Mouse (Mus musculus): ENCODE data around the gene Rundc3a. TPM values are rescaled to one million over a fixed set of nuclear protein-coding genes. Genes with fewer than 3 reads are reported as not detected.

The Rundc3a gene
- polyA plus RNA-seq, 1 experiment from 2014 or later, result 153 TPM

GRCm38 (mm10) chr11:102370285-102370684 is 22.9 kb upstream of the Rundc3a start:
- Histone ChIP-seq H3K4me1 (replicated peaks) (peaks cover 4% of the 10 kb centered on the region), H3K4me2 (replicated peaks) (no peak overlapping the region), H3K9me3 (no peaks in the 10 kb centered on the region), H3K9ac (replicated peaks) (no peak overlapping the region), H3K36me3 (no peaks in the 10 kb centered on the region), H3K27me3 (peaks cover 12% of the 10 kb centered on the region), H3K27ac (no peak overlapping the region), H3K4me3 (replicated peaks) (no peak overlapping the region)
- ATAC-seq, result no peak
- WGBS, result 55% methylated on average over 7 of the region's 7 CpGs

- ATAC-seq, result no peak
- no peak overlapping the region for H3K9ac ChIP-seq (replicated peaks)
- 87% methylated on average over 12 of the region's 12 CpGs for WGBS
Observed at GRCm38 (mm10) chr11:102371926-102372685, 21.1 kb upstream of the Rundc3a start.

DNA sequence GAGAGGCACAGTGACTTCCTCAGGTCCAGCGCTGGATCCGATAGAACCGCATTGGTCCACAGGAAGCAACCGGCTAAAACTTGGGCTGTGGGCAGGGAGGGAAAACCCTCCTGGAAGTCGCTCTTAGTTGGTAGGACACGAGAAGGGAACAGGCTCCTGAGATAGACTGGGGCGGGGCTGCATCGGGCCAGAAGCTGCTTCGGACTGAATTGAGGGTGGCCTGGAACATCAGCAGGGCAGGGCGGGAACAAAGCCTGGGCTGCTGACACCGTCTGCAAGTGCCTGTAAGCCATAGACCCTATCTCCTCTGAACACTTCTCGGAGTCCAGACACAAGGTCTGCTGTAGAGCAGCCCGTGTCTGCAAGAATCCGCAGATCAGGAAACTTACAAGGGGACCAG is 20.3 kb upstream of the Rundc3a start:
- Histone ChIP-seq H3K27me3 (peaks cover 10% of the 10 kb centered on the region), H3K4me2 (replicated peaks) (no peak overlapping the region), H3K27ac (no peak overlapping the region), H3K36me3 (no peaks in the 10 kb centered on the region), H3K9me3 (no peaks in the 10 kb centered on the region), H3K4me1 (replicated peaks) (peaks cover 18% of the 10 kb centered on the region), H3K4me3 (replicated peaks) (no peak overlapping the region), H3K9ac (replicated peaks) (no peak overlapping the region)
- 35% methylated on average over 14 of the region's 14 CpGs for WGBS
- ATAC-seq, result no peak

More at GRCm38 (mm10) chr11:102371926-102372685, 21.1 kb upstream of the Rundc3a start:
- Histone ChIP-seq H3K9me3 (no peaks in the 10 kb centered on the region), H3K27me3 (peaks cover 12% of the 10 kb centered on the region), H3K4me1 (replicated peaks) (peaks cover 18% of the 10 kb centered on the region), H3K4me2 (replicated peaks) (no peak overlapping the region), H3K27ac (no peak overlapping the region), H3K4me3 (replicated peaks) (no peak overlapping the region), H3K36me3 (no peaks in the 10 kb centered on the region)

DNA sequence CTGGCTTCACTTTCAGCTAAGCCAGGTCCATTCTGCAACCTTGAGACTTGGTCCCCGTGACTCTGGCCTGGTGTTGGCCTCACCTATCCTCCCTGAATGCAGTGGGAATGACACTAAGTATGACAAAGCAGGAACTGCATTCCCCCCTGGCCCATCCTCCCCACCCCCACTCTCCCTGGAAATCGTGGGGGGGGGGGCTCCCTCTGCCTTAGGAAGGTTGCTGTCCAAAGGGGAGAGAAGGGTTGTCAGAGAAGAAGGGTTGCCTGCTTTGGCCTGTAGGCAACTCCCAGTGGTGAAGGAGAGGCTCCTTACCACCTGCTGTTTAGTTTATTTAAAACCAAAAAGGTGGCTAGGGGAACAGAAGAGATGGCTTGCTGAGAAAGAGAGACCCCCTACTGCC is 19.6 kb upstream of the Rundc3a start:
- 23% methylated on average over 2 of the region's 2 CpGs for WGBS
- ATAC-seq, result no peak
- Histone ChIP-seq H3K9me3 (no peaks in the 10 kb centered on the region), H3K4me3 (replicated peaks) (no peak overlapping the region), H3K27me3 (peaks cover 8% of the 10 kb centered on the region), H3K4me2 (replicated peaks) (no peak overlapping the region), H3K36me3 (no peaks in the 10 kb centered on the region), H3K27ac (no peak overlapping the region), H3K4me1 (replicated peaks) (peaks cover 18% of the 10 kb centered on the region), H3K9ac (replicated peaks) (no peak overlapping the region)

- Histone ChIP-seq H3K36me3 (no peaks in the 10 kb centered on the region), H3K4me3 (replicated peaks) (no peak overlapping the region), H3K27ac (no peak overlapping the region), H3K9ac (replicated peaks) (no peak overlapping the region), H3K27me3 (peaks cover 8% of the 10 kb centered on the region), H3K9me3 (no peaks in the 10 kb centered on the region), H3K4me2 (replicated peaks) (no peak overlapping the region), H3K4me1 (replicated peaks) (peaks cover 18% of the 10 kb centered on the region)
- 73% methylated on average over 7 of the region's 7 CpGs for WGBS
- ATAC-seq, result no peak
Observed at GRCm38 (mm10) chr11:102374108-102374725, 19.0 kb upstream of the Rundc3a start.

- 5% methylated on average over 23 of the region's 23 CpGs for WGBS
- H3K27ac ChIP-seq, result no peak overlapping the region
- peak overlapping the region; percentile 37 for H3K4me2 ChIP-seq (replicated peaks)
- H3K9me3 ChIP-seq, result no peaks in the 10 kb centered on the region
- peaks cover 18% of the 10 kb centered on the region for H3K4me1 ChIP-seq (replicated peaks)
- H3K27me3 ChIP-seq, result peaks cover 8% of the 10 kb centered on the region
- ATAC-seq, result peak; percentile 43; the same call in 1 of the 2 replicates
- H3K36me3 ChIP-seq, result no peaks in the 10 kb centered on the region
- H3K4me3 ChIP-seq (replicated peaks), result peak overlapping the region; percentile 4
- peak overlapping the region; percentile 40; the same call in 1 of the 2 replicates for H3K9ac ChIP-seq (replicated peaks)
Observed at GRCm38 (mm10) chr11:102375196-102376173, 17.7 kb upstream of the Rundc3a start.

DNA sequence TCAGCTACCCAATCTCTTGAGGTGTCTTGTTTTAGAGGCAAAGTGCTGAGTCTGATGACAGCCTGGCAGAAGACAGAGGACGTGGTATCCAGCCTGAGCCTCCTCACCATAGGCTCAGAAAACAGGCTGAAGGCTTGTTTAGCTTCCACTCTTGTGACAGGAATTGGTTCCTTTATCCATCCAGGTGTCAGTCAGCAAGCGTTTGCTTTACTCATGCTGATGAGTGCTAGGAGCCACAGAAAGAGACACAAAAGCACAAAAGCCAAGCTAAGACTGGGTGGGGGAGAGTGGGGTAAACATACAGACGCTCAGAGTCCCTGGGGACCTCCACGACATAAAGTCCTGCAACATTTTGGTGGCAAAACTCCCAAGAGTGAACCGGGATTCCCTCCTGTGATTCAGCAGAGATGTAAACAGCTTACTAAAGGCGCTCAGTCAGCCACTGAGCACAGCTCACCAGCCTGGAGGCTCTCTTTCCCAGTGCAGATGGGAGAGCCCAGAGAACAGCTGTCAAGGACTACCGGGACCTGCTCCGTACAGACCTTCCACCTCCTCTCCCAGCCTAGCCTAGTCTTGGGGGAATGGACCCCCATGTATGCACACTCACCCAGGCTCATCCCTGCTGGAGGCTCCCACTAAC is 16.9 kb upstream of the Rundc3a start:
- no peak for ATAC-seq
- Histone ChIP-seq H3K27ac (0 out of 2 replicates have a peak overlapping the region, but pooled peaks have one; percentile 7), H3K4me2 (replicated peaks) (peak overlapping the region; percentile 37), H3K9ac (replicated peaks) (0 out of 2 replicates have a peak overlapping the region, but pooled peaks have one; percentile 5), H3K27me3 (peaks cover 8% of the 10 kb centered on the region), H3K4me3 (replicated peaks) (peak overlapping the region; percentile 4; the same call in 1 of the 2 replicates), H3K36me3 (no peaks in the 10 kb centered on the region), H3K4me1 (replicated peaks) (peaks cover 18% of the 10 kb centered on the region), H3K9me3 (no peaks in the 10 kb centered on the region)
- 5% methylated on average over 8 of the region's 8 CpGs for WGBS

DNA sequence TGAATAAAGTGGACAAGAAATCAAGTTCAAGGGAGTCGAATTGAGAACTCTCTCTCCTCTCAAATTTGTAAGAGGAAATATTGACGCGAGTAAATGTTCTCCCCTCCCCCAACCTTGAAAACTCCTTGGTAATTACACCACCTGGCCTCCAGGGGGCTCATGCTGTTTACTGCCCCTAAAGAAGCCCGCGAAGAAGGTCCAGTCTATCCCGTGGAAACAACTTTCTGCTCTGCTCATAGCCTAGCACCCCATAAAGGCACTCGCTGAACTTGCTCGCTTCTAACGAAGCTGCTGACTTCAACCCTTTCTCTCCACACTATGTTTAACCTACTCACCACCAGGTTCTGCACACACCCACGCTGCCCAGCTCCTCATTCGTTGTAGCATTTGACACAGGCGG is 16.0 kb upstream of the Rundc3a start:
- no peak overlapping the region for H3K27ac ChIP-seq

DNA sequence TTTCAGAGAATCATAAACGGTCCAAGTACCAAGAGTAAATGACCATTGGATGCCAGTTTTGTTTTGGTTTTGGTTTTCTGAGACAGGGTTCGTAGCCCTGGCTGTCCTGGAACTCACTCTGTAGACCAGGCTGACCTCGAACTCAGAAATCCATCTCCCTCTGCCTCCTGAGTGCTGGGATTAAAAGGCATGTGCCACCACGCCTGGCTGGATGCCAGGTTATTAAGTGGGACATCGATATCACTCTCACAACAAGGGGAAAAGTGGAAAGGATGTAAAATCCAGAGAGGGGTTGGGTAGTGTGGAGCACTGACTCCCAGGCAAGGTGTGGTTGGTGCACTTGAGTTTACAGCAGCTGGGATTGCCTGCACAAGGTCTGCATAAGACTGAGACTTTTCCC is 13.1 kb upstream of the Rundc3a start:
- Histone ChIP-seq H3K4me1 (replicated peaks) (peaks cover 16% of the 10 kb centered on the region), H3K9ac (replicated peaks) (no peak overlapping the region), H3K27me3 (peaks cover 2% of the 10 kb centered on the region; the same call in 1 of the 2 replicates), H3K4me3 (replicated peaks) (no peak overlapping the region), H3K4me2 (replicated peaks) (no peak overlapping the region), H3K9me3 (no peaks in the 10 kb centered on the region), H3K27ac (no peak overlapping the region), H3K36me3 (no peaks in the 10 kb centered on the region)
- 82% methylated on average over 5 of the region's 5 CpGs for WGBS
- no peak for ATAC-seq

More for the DNA sequence above, 16.0 kb upstream of the Rundc3a start:
- Histone ChIP-seq H3K4me2 (replicated peaks) (no peak overlapping the region), H3K9me3 (no peaks in the 10 kb centered on the region), H3K4me1 (replicated peaks) (peaks cover 18% of the 10 kb centered on the region), H3K36me3 (no peaks in the 10 kb centered on the region), H3K9ac (replicated peaks) (no peak overlapping the region), H3K4me3 (replicated peaks) (no peak overlapping the region), H3K27me3 (peaks cover 8% of the 10 kb centered on the region)
- ATAC-seq, result no peak
- 69% methylated on average over 12 of the region's 12 CpGs for WGBS

DNA sequence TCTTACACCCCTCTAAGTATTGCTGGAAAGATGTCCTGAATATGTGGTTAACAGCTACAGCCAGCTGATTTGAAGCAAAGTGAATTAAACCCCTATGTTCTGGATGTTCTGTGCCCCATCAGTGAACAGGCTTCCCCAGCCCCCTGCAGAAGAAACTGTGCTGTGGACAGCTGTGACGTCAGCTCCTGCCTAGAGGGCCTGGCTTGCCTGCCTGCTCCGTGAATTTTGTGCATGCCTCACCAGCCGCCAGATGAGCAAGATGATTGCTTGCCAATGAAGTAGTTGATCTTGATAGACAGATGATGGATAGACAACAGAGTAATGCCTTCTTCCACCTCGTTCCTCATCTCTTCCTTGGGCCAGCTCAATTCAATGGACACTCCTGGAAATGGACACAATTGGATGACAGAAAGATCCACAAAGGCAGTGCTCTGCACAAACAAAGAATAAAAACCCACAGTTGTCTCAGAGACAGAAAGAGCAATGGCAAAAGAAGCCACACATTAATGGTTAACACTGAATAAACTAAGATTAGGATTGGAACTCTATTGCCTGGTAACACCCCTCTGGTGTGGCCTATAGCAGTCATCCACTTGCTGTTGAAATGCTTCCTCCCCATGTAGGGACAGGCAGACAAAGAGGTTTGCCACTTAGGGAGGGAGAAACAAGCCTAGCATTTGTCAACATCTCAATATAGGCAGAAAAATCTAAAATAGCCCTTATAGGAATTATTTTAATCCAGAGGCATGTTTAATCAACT is 11.7 kb upstream of the Rundc3a start:
- Histone ChIP-seq H3K36me3 (no peaks in the 10 kb centered on the region), H3K9me3 (no peaks in the 10 kb centered on the region), H3K4me1 (replicated peaks) (peaks cover 2% of the 10 kb centered on the region), H3K27me3 (no peaks in the 10 kb centered on the region), H3K4me3 (replicated peaks) (no peak overlapping the region), H3K9ac (replicated peaks) (no peak overlapping the region), H3K4me2 (replicated peaks) (no peak overlapping the region), H3K27ac (no peak overlapping the region)
- WGBS, result 51% methylated on average over 4 of the region's 4 CpGs
- no peak for ATAC-seq

DNA sequence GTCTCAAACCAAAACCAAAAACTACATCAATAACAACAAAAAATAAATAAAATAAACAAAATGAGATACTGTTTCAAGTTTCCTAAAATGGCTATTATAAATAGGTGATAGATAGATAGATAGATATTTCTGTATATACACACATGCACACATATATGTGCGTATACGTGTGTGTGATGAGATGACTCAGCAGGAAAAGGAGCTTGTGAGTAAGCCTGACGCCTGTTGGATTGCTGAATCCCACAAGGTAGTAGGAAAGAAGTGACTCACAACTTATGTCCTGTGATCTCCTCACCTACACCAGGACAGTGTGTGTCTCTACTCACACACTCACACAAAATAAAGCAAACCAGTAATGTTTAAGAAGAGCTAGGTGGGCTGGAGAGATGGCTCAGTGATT is 10.4 kb upstream of the Rundc3a start:
- H3K4me1 ChIP-seq (replicated peaks), result no peaks in the 10 kb centered on the region
- no peak overlapping the region for H3K4me3 ChIP-seq (replicated peaks)
- H3K27ac ChIP-seq, result no peak overlapping the region
- no peak overlapping the region for H3K9ac ChIP-seq (replicated peaks)
- ATAC-seq, result no peak
- H3K9me3 ChIP-seq, result no peaks in the 10 kb centered on the region
- no peak overlapping the region for H3K4me2 ChIP-seq (replicated peaks)
- whole genome bisulfite sequencing, result 87% methylated on average over 3 of the region's 3 CpGs
- H3K36me3 ChIP-seq, result no peaks in the 10 kb centered on the region
- H3K27me3 ChIP-seq, result no peaks in the 10 kb centered on the region
